Mouse (Mus musculus) ES-E14 (cell line): ENCODE measurements around the gene Cx3cr1.

Experiments
- CHD2 ChIP-seq: IDR thresholded peaks from 2 replicates; pipeline ENCODE4 v1.6.1; 2014; ENCODE audit warnings: mild to moderate bottlenecking, low read depth, low read length, inconsistent platforms
- MAFK ChIP-seq: IDR thresholded peaks from 2 replicates; pipeline ENCODE4 v1.6.1; 2014; ENCODE audit warnings: mild to moderate bottlenecking, low read depth, low read length, inconsistent platforms; ENCODE audit not compliant: insufficient read depth

GRCm38 (mm10) chr9:120111156-120111945 lies 41.7 kb upstream of the Cx3cr1 start:
- no peak for TF ChIP-seq MAFK
- TF ChIP-seq CHD2, result no peak
